Mouse (Mus musculus) small intestine, adult 2 months (tissue): Measurements from ENCODE around the gene Kctd14.

ENCODE experiments used
- CTCF ChIP-seq: fragments of 200-500 bp; IDR thresholded peaks from 2 replicates; pipeline ENCODE4 v1.5.1; 2012; ENCODE audit warnings: low read depth, mild to moderate bottlenecking, control low read depth, inconsistent platforms, low read length, moderate library complexity, mixed read lengths; ENCODE audit not compliant: insufficient replicate concordance, insufficient read length; ENCODE audit errors: extremely low read depth
- POLR2A ChIP-seq: fragments of 200-500 bp; IDR thresholded peaks from 2 replicates; pipeline ENCODE4 v1.6.1; 2012; ENCODE audit warnings: low read depth, mild to moderate bottlenecking, control low read depth, inconsistent platforms, low read length, moderate library complexity

GRCm38 (mm10) chr7:97423754-97424153, 27.4 kb upstream of the Kctd14 start:
- TF ChIP-seq CTCF (no peak), POLR2A (no peak)
